Mouse (Mus musculus) thymus, postnatal 0 days (tissue): ENCODE data around the gene Phf1. TPM values are rescaled to one million over a fixed set of nuclear protein-coding genes. Genes with fewer than 3 reads are reported as not detected.

Experiments used
- DNase-seq: peaks from one replicate; pipeline ENCODE4 v3.0.0-alpha.2; 2015; ENCODE audit warnings: low spot score
- microRNA-seq: library from miRNA; unstranded; fragments of <30 nt; microRNA quantifications from one replicate; pipeline ENCODE4, GENCODE M21; 2016; ENCODE audit warnings: borderline number of aligned reads
- polyA plus RNA-seq: library from polyadenylated mRNA; unstranded; fragments of >200 nt; fragmentation: Nextera tagmentation; extraction: Ambion mirVana; gene quantifications from 2 replicates; pipeline ENCODE4 v1.2.1, GENCODE M21; 2015

Phf1 gene
- polyA plus RNA-seq, 1 experiment from 2014 or later: 9.3 TPM

- peak; percentile 12 for DNase-seq
Measured at GRCm38 (mm10) chr17:26975415-26975814, 42.6 kb downstream of the Phf1 start.

GRCm38 (mm10) chr17:26977354-26977753 is 44.5 kb downstream of the Phf1 start:
- DNase-seq: peak; percentile 28

- DNase-seq: no peak
Measured at GRCm38 (mm10) chr17:26979426-26979825, 46.6 kb downstream of the Phf1 start.

GRCm38 (mm10) chr17:26981050-26981449 is 48.2 kb downstream of the Phf1 start:
- DNase-seq: peak; percentile 80

GRCm38 (mm10) chr17:26983382-26983781 is 50.5 kb downstream of the Phf1 start:
- DNase-seq: no peak

- DNase-seq: no peak
Measured at GRCm38 (mm10) chr17:26985503-26986179, 52.8 kb downstream of the Phf1 start.

Small RNAs within 50 kb of the gene (microRNA-seq; reads per million reads assigned to microRNA genes)
- gene Gm27775 (not detected), gene Mir3083 (not detected), gene Mir6968 (1.7 reads per million)

Other genes starting within 250 kb of the Phf1 start
- 18.3 and 21.4 TPM in 2 replicates for gene Crebrf, start 217.4 kb upstream of the Phf1 start, polyA plus RNA-seq
- 41.1 and 41.6 TPM in 2 replicates for gene Bnip1, start 152.0 kb upstream of the Phf1 start, polyA plus RNA-seq
- not detected in 2 replicates for gene Nkx2-5, start 88.0 kb upstream of the Phf1 start, polyA plus RNA-seq
- gene Kifc5b, start 16.0 kb upstream of the Phf1 start, polyA plus RNA-seq: 4.2 and 5.8 TPM in 2 replicates
- 237 and 241 TPM in 2 replicates for gene Cuta, start 6.5 kb downstream of the Phf1 start, polyA plus RNA-seq
- 0.21 TPM in 2 replicates for gene Syngap1, start 8.2 kb downstream of the Phf1 start, polyA plus RNA-seq
- gene Zbtb9, start 40.1 kb downstream of the Phf1 start, polyA plus RNA-seq: 21.1 and 24.0 TPM in 2 replicates
- gene Bak1, start 96.0 kb downstream of the Phf1 start, polyA plus RNA-seq: 5.8 and 6.9 TPM in 2 replicates
- 4.5 and 4.9 TPM in 2 replicates for gene Itpr3, start 124.3 kb downstream of the Phf1 start, polyA plus RNA-seq
- 266 and 304 TPM in 2 replicates for gene Uqcc2, start 200.9 kb downstream of the Phf1 start, polyA plus RNA-seq
- 0.46 and 0.49 TPM in 2 replicates for gene Ip6k3, start 234.7 kb downstream of the Phf1 start, polyA plus RNA-seq